Mouse (Mus musculus) 416B (cell line): ENCODE measurements around the gene Mmp17.
A peak's percentile ranks its signal among the peaks of the same experiment; 100 is the strongest.

Experiments
- DNase-seq: peaks from one replicate; pipeline ENCODE4 v3.0.0; 2011; ENCODE audit warnings: low read depth

Mmp17 gene

DNA sequence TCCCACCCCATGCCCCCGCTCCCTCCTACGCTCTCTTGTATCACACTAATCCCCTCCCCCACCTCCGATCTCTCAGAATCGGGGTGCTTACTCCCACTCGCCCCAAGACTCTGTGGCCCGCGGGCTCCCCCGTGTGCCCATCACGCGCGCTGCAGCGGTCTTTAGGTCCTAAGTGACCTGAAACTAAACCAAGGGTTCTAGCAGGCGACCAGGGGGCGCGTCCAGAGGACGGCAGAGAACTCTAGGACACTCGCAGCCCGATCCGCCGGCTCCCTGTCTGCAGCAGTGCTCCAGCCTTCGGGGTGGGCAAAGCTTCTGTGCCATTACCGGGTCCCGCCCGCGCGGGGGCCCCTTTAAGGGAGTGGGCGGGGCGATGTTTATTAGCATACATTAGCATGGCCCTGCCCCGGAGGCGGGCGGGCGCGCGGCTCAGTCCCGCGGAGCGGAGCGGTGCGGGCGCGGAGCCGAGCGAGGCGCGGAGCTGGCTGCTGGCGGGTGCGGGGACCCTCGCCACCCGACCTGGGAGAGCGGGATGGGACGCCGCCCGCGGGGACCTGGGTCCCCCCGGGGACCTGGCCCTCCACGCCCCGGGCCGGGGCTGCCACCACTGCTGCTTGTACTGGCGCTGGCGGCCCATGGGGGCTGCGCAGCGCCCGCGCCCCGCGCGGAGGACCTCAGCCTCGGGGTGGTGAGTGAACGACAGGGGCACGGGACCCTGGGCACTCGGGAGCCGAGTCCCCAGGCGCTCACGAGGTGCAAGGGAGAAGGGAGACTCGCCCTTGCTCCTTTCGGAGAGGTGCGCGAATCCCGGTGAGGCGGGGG is at the start of gene Mmp17:
Mmp17 (plus strand) TSS at position 409 of the 822 bp plus-strand sequence.
- DNase-seq = no peak

- no peak for DNase-seq
These were observed 49.5 kb upstream of the Mmp17 start for GRCm38 (mm10) chr5:129534500-129534899.

- no peak for DNase-seq
These were observed 48.9 kb upstream of the Mmp17 start for GRCm38 (mm10) chr5:129535021-129535420.

GRCm38 (mm10) chr5:129535431-129535830 is 48.5 kb upstream of the Mmp17 start:
- no peak for DNase-seq

DNA sequence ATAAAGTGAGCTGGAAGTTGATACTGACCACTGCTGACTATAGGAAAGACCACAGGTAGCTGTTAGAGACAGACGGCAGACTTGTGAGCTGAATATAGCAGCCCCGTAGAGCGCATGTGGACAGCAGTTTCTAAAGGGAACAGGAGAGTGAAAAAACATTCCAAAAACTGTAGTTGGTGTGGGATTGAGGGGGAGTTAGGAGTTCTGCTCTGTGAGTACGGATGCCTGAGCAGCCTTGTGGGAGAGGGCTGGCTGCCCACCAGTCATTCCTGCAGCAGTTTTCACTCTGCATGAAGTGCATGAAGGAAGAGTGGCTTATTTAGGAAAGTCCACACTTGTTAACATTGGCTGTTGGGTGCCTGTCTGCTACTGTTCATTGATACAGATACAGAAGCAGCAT is 45.1 kb upstream of the Mmp17 start:
- no peak for DNase-seq

DNA sequence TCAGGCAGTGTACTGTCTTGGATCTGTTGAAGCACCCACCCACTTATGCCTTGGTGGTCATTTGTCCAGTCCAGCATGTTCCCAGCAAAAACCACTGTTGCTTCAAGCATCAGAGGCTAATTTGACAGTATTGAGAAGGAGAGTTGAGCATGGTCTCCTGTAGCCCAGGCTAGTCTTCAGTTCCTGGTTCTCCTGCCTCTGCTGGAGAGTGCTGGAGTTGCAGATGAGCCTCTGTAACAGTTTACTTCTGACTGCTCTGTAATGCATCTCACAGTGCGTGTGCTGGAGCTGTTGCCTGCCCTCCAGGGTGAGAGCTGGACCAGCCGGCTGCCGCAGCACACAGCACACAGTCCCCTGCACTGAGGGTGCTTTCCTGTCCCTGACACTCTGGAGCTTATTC is 41.7 kb upstream of the Mmp17 start:
- DNase-seq = peak; percentile 21

GRCm38 (mm10) chr5:129545787-129546186 is 38.2 kb upstream of the Mmp17 start:
- no peak for DNase-seq

DNA sequence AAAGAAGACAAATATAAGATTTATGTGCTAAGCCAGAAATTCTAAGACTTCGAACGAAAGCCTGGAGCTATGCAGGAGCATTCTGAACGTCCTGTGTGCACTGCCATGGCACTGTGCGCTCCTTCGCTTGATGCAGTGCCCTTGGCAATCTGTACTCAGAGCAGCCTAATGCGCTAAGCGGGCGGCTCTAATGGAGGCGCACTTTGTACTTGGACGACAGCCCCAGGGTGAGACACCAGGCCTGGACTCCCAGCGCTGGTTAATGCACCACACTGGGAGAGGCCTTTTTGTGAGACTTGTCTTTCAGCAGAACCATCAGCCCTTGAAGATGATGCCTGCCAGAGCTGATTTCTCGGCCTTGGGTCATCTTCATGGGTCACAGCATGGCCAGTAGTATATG is 34.3 kb upstream of the Mmp17 start:
- no peak for DNase-seq

GRCm38 (mm10) chr5:129550790-129551189 is 33.2 kb upstream of the Mmp17 start:
- DNase-seq = no peak

- no peak for DNase-seq
These were observed 32.0 kb upstream of the Mmp17 start for GRCm38 (mm10) chr5:129551991-129552390.

- DNase-seq = no peak
These were observed 30.3 kb upstream of the Mmp17 start for GRCm38 (mm10) chr5:129553642-129554041.

DNA sequence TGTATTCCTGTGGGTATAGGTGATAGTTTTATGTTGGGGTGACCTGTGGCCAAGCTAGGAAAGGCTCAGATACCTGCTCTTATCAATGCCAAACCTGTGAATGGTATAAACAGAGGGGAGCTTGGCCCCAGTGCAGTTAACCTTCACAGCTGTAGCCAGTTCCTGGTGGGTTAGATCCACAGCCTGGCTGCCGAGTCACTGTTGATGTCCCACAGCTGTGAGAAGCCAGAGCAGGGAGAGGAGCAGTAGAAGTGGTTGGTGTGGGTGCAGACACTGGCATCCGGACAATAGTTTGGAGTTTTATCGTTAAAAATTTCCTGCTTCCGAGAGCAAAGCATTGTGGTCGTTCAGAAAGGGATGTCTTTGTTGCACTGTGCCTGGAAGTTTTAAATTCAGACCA is 25.4 kb upstream of the Mmp17 start:
- DNase-seq = no peak

GRCm38 (mm10) chr5:129559283-129559682 is 24.7 kb upstream of the Mmp17 start:
- DNase-seq = no peak

GRCm38 (mm10) chr5:129562342-129562741 is 21.6 kb upstream of the Mmp17 start:
- no peak for DNase-seq

GRCm38 (mm10) chr5:129568596-129568995 is 15.4 kb upstream of the Mmp17 start:
- DNase-seq = no peak

- DNase-seq = peak; percentile 12
These were observed 5.8 kb upstream of the Mmp17 start for GRCm38 (mm10) chr5:129578201-129578600.

DNA sequence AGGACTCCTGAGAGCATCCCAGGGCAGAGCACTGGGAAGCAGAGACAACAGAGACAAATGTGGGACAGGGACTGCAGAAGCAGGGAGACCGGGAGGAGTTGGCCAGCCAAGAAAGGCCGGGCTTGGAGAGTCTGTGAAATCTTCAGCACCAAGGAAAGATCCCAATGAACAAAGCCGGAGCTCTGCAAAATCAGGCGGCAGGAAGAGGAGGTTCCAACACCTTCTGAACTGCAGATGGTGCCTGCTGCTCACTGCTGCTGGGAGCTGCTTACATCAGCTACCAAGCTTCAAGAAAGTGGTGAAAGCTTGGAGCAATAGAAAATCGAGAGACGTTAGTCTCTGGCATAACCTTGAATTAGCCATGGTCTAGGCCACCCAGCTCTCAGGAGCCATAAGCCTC is 3.9 kb upstream of the Mmp17 start:
- DNase-seq = no peak

DNA sequence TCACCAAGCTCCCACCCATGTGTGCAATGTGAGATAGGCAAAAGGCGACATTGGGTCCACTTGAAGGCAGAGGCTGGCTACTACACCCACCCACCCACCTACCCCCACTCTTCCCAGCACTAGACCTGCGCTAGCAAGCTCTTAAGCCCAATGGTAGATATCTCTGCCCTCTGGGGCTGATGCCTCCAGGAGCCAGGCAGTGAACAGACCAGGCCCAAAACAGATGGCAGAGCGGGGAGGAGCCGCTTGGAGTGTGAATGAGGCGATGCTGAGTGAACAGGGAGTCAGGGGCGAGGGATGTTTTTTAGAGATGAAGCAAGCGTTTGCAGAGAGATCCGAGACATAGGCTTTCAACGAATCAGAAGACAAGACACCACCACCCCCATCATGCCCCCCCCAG is 3.4 kb upstream of the Mmp17 start:
- no peak for DNase-seq

- DNase-seq = no peak
These were observed 3.0 kb upstream of the Mmp17 start for GRCm38 (mm10) chr5:129581015-129581414.

- no peak for DNase-seq
These were observed 638 bp upstream of the Mmp17 start for GRCm38 (mm10) chr5:129583331-129583730.

DNA sequence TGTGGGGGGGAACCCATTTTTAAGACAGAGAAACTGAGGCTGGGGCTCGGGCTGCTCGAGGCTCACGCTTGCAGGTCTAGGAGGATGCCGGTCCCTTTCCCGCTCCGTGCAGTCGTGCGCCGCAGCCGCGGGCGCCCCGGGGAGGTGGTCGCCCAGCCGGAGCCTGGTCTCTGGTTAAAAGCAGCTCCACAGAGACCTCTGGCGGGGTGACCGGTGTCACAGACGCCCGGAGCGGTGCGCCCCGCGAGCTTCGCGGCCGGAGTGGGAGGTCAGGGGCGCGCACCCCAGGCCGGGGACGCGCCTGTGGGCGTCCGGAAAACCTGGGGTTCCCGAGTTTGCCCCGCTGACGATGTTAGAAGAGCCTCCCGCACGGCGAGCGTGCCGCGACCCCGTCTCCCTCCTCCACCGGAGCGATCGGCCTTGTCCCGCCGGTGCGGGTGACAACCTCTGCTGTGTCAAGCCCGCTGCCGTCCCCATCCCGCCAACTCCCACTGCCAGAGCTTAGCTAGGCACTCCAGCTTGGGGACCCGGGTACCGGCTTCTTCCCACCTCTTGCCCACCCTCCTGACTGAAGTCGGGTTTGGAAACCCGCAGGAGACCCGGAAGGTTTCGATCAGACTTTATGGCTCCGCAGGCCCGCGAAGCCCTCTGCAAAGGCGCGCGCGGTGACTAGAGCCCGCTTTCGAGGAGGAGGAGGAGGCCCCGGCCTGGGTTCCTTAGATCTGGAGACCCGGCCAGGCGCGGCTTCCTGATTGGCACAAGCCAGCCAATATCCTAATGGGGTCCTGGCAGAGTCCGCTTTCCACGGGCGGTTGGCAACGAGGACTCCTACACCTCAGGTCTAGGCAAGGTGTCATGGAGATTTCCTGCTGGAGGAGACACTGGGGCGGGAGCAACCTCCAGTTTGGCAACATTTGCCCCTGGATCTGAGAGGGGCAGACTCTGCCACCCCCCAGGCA is 893 bp downstream of the Mmp17 start:
- no peak for DNase-seq

DNA sequence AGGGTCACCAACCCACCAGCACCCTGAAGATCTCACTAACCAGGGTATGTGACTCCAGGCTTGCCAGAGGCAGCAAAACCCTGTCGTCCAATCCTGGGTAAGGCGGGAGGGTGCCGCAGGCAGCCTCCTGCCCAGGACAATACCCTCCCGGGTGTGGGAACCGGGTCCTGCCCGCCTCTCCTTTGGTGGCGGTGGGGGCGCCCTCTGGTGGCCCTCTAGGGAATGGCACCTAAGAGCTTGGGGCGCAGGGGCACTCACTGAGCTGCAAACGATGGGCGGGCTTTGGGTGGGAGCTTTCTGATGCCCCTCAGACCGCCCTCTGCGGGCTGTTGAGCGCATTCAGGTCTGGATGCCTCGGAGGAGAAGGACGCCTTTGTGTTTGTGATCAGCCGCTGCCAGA is 2.0 kb downstream of the Mmp17 start:
- peak; percentile 27 for DNase-seq

GRCm38 (mm10) chr5:129586471-129586870 is 2.5 kb downstream of the Mmp17 start:
- no peak for DNase-seq
